ENCODE assay signal across 13 mouse cellular contexts in genomic region chr2:141323956-141324460, GRCm38 (mm10).
"Had no signal": no experiment of that assay in that cellular context is flagged by ENCODE, and none has a peak within 500 bp of the region (broad histone marks: within the 10 kb centered on the region; RNA-seq: fewer than 3 reads in every experiment).

No protein-coding gene starts in this region.

- H3K27ac ChIP-seq: kidney, postnatal 0 days; limb, embryonic 13.5 days; liver, embryonic 14.5 days; neural tube, embryonic 15.5 days had no signal

- H3K4me2 ChIP-seq: limb, embryonic 13.5 days; neural tube, embryonic 15.5 days had no signal

- H3K4me3 ChIP-seq: limb, embryonic 13.5 days; myocyte; neural tube, embryonic 15.5 days had no signal

- H3K9me3 ChIP-seq: limb, embryonic 13.5 days; neural tube, embryonic 15.5 days had no signal

- DNase-seq: kidney, adult 9 months; kidney, postnatal 36 days; layer of hippocampus, adult 9-11 months; layer of hippocampus, postnatal 36 days; lung, adult 18-20 months; spleen, adult 18-20 months; thymus, adult 18-20 months; thymus, postnatal 14 days had no signal

- H3K4me1 ChIP-seq: limb, embryonic 13.5 days; neural tube, embryonic 15.5 days had no signal

- H3K36me3 ChIP-seq: limb, embryonic 13.5 days; neural tube, embryonic 15.5 days had no signal

- H3K27me3 ChIP-seq: limb, embryonic 13.5 days; neural tube, embryonic 15.5 days had no signal

- H3K9ac ChIP-seq: limb, embryonic 13.5 days; liver, embryonic 14.5 days; neural tube, embryonic 15.5 days had no signal
